Mouse (Mus musculus): ENCODE results near the gene Ptafr. TPM values are rescaled to one million over a fixed set of nuclear protein-coding genes. Genes with fewer than 3 reads are reported as not detected.
"Not testable (repeated sequence)": the region's sequence is repeated elsewhere in the genome, so short reads cannot be mapped to it uniquely, and the experiment has no call there.

Gene Ptafr
- polyA plus RNA-seq, 1 experiment, result 0.01 TPM

DNA sequence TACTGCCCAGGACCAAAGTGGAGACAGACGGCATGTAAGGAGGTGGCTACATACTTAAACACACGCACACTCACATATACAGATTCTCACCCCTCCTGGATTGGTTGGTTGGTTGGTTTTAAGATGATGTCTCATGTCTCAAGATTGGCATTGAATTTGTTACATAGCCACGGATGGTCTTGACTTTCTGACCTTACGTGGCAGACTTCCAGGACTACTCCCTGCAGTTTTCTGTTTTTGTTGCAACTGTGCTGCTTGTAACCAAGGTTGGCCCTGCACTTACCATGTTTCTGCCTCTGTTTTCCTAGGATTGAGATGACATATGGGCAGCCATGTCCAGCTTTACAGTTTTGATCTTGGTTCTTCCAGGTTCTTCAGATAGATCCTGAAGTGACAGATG lies 22.5 kb upstream of the Ptafr start:
- Histone ChIP-seq H3ac (ENCODE audit: control insufficient read depth, insufficient read length, low read depth) (no peak overlapping the region), H3K36me3 (ENCODE audit: control insufficient read depth, insufficient read depth) (peaks cover 89% of the 10 kb centered on the region), H3K79me2 (ENCODE audit: control insufficient read depth, insufficient read depth) (peaks cover 59% of the 10 kb centered on the region), H3K4me3 (ENCODE audit: insufficient read depth, poor library complexity, severe bottlenecking) (no peak overlapping the region), H3K27me3 (ENCODE audit: control insufficient read depth, insufficient read depth, insufficient read length) (no peaks in the 10 kb centered on the region), H3K79me3 (ENCODE audit: low read depth) (peaks cover 40% of the 10 kb centered on the region)
- no peak for TF ChIP-seq FOSL1 (IDR thresholded peaks at IDR 0.05; ENCODE audit: insufficient read depth, low read length, poor library complexity, severe bottlenecking)

DNA sequence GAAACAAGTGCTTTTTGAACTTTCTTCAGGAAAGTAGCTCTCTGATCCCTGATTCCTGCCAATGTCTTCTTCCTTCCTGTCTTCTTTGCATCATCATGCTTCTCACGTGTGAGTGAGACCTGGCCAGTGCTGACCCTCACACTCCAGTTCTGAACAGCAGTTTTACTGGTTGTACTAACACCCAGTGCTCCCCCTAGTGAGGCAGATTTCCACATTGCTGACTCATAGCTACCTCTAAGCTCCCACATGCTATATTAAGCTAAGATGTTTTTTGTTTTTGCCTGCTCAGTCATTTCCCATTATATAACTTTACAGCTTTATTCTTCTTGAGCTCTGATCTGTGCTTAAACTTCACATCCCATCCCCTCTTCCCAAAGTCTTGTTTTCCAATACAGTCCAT lies 21.1 kb upstream of the Ptafr start:
- peaks cover 46% of the 10 kb centered on the region for H3K79me2 ChIP-seq (ENCODE audit: control insufficient read depth, insufficient read depth)
- no peak for TF ChIP-seq MAX (IDR thresholded peaks at IDR 0.05)
- TF ChIP-seq MYOG (IDR thresholded peaks at IDR 0.05; ENCODE audit: control insufficient read depth, extremely low read depth, insufficient read length), result no peak
- no peak for TF ChIP-seq FOSL1 (IDR thresholded peaks at IDR 0.05; ENCODE audit: insufficient read depth, low read length, poor library complexity, severe bottlenecking)
- no peak for TF ChIP-seq USF1 (IDR thresholded peaks at IDR 0.05; ENCODE audit: low read depth)
- no peak for TF ChIP-seq MYOD1 (IDR thresholded peaks at IDR 0.05; ENCODE audit: control insufficient read depth, insufficient read length, low read depth)
- no peak overlapping the region for H3K4me3 ChIP-seq (ENCODE audit: insufficient read depth, poor library complexity, severe bottlenecking)
- no peak overlapping the region for H3ac ChIP-seq (ENCODE audit: control insufficient read depth, insufficient read length, low read depth)
- H3K79me3 ChIP-seq (ENCODE audit: low read depth), result peaks cover 27% of the 10 kb centered on the region
- peaks cover 94% of the 10 kb centered on the region for H3K36me3 ChIP-seq (ENCODE audit: control insufficient read depth, insufficient read depth)
- H3K27me3 ChIP-seq (ENCODE audit: control insufficient read depth, insufficient read depth, insufficient read length), result no peaks in the 10 kb centered on the region

DNA sequence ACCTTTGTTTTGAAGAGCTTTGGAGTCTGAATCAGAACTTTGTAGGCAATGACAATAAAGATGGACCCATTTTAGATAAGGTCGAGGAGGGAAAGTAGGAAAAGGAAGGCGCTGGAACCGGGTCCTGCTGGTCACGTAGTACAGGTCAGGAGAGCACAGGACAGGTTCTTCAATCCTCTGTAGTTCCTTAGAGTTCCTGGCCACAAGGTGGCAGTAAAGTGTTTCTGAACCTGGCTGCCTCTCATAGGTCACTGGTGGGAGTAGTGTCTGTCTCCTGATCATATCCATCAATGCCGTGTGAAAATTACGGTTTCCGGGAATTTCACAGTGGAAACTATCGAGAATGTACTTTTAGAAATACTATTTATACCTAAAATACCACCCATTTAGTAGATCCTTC lies 18.0 kb upstream of the Ptafr start:
- H3ac ChIP-seq (ENCODE audit: control insufficient read depth, insufficient read length, low read depth), result no peak overlapping the region
- peaks cover 97% of the 10 kb centered on the region for H3K36me3 ChIP-seq (ENCODE audit: control insufficient read depth, insufficient read depth)
- no peak overlapping the region for H3K4me3 ChIP-seq (ENCODE audit: insufficient read depth, poor library complexity, severe bottlenecking)
- TF ChIP-seq CTCF (IDR thresholded peaks at IDR 0.05; ENCODE audit: control insufficient read depth, insufficient read depth, insufficient read length), result peak; percentile 14
- no peak for TF ChIP-seq MAX (IDR thresholded peaks at IDR 0.05)
- H3K79me3 ChIP-seq (ENCODE audit: low read depth), result peaks cover 7% of the 10 kb centered on the region
- peaks cover 18% of the 10 kb centered on the region for H3K79me2 ChIP-seq (ENCODE audit: control insufficient read depth, insufficient read depth)
- no peaks in the 10 kb centered on the region for H3K27me3 ChIP-seq (ENCODE audit: control insufficient read depth, insufficient read depth, insufficient read length)

DNA sequence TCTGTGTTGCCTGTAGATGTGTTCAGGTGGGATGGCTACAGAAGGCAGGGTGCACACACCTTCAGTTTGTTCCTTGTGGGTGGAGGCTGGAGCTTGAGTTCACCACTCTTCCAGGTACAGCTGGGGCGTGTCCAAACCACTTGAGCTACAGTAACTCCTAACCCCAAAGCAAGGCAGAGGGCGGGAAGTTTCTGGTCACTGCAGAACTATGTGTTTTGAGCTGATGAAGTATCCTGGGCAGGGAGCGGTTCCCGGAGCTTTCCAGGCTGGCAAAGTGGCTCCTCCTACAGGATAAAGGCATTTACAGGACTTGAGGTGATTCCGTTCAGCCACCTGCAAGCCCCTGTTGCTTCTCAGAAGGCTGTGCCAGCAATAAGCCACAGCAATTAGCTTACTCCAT lies 9.6 kb upstream of the Ptafr start:
- no peaks in the 10 kb centered on the region for H3K27me3 ChIP-seq (ENCODE audit: control insufficient read depth, insufficient read depth, insufficient read length)
- no peaks in the 10 kb centered on the region for H3K79me3 ChIP-seq (ENCODE audit: low read depth)
- TF ChIP-seq MAX (IDR thresholded peaks at IDR 0.05), result no peak
- TF ChIP-seq CEBPB (IDR thresholded peaks at IDR 0.05; ENCODE audit: low read depth), result no peak
- no peaks in the 10 kb centered on the region for H3K79me2 ChIP-seq (ENCODE audit: control insufficient read depth, insufficient read depth)
- peaks cover 49% of the 10 kb centered on the region for H3K36me3 ChIP-seq (ENCODE audit: control insufficient read depth, insufficient read depth)
- H3ac ChIP-seq (ENCODE audit: control insufficient read depth, insufficient read length, low read depth), result no peak overlapping the region
- H3K4me3 ChIP-seq (ENCODE audit: insufficient read depth, poor library complexity, severe bottlenecking), result no peak overlapping the region

DNA sequence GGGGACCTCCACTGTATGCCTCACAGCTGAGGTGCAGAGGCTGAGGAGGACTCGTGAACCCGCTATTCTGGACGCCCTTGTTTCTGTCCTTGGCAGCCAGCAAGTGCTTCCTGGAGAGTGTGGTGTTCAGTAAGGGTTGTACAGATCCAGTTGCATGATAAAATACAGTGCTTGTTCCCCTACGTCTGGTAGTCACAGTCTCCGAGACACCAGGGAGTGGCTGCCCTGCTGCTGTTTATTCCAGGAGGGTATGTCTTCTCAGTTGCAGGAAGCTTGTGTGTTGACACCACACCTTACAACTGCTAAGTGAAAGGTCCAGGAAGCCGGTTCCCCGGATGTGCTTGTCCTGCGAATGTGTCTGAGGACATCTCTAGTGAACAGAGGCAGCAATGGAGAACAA lies 9.2 kb upstream of the Ptafr start:
- TF ChIP-seq MYOD1 (IDR thresholded peaks at IDR 0.05; ENCODE audit: control insufficient read depth, insufficient read length, low read depth), result no peak
- TF ChIP-seq USF1 (IDR thresholded peaks at IDR 0.05; ENCODE audit: low read depth), result no peak
- TF ChIP-seq FOSL1 (IDR thresholded peaks at IDR 0.05; ENCODE audit: insufficient read depth, low read length, poor library complexity, severe bottlenecking), result no peak
- no peak for TF ChIP-seq MAX (IDR thresholded peaks at IDR 0.05)
- no peak for TF ChIP-seq CTCF (IDR thresholded peaks at IDR 0.05; ENCODE audit: control insufficient read depth, insufficient read depth, insufficient read length)
- no peak for TF ChIP-seq MYOG (IDR thresholded peaks at IDR 0.05; ENCODE audit: control insufficient read depth, extremely low read depth, insufficient read length)
- TF ChIP-seq CEBPB (IDR thresholded peaks at IDR 0.05; ENCODE audit: low read depth), result no peak
- peaks cover 44% of the 10 kb centered on the region for H3K36me3 ChIP-seq (ENCODE audit: control insufficient read depth, insufficient read depth)

DNA sequence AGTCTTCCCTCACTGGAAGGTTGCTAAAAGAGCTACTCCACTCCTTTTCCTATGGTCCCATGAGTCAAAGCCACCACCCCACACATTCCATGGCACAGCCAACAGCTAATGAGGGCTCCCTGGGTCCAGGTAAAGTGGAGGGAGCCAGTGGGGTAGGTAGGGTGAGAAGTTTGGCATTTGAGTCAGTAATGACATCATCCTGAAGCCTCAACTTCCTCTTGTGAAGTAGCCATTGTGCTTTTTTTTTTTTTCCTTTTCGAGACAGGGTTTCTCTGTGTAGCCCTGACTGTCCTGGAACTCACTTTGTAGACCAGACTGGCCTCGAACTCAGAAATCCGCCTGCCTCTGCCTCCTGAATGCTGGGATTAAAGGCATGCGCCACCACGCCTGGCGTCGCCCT lies 8.3 kb upstream of the Ptafr start:
- not testable (repeated sequence) for H3ac ChIP-seq (ENCODE audit: control insufficient read depth, insufficient read length, low read depth); H3K27me3 ChIP-seq (ENCODE audit: control insufficient read depth, insufficient read depth, insufficient read length); H3K4me3 ChIP-seq (ENCODE audit: insufficient read depth, poor library complexity, severe bottlenecking); H3K79me2 ChIP-seq (ENCODE audit: control insufficient read depth, insufficient read depth); H3K79me3 ChIP-seq (ENCODE audit: low read depth)
- H3K36me3 ChIP-seq (ENCODE audit: control insufficient read depth, insufficient read depth), result peaks cover 37% of the 10 kb centered on the region

More for the DNA sequence above, 9.2 kb upstream of the Ptafr start:
- Histone ChIP-seq H3K27me3 (ENCODE audit: control insufficient read depth, insufficient read depth, insufficient read length) (no peaks in the 10 kb centered on the region), H3ac (ENCODE audit: control insufficient read depth, insufficient read length, low read depth) (no peak overlapping the region), H3K79me2 (ENCODE audit: control insufficient read depth, insufficient read depth) (no peaks in the 10 kb centered on the region), H3K79me3 (ENCODE audit: low read depth) (no peaks in the 10 kb centered on the region), H3K4me3 (ENCODE audit: insufficient read depth, poor library complexity, severe bottlenecking) (no peak overlapping the region)

DNA sequence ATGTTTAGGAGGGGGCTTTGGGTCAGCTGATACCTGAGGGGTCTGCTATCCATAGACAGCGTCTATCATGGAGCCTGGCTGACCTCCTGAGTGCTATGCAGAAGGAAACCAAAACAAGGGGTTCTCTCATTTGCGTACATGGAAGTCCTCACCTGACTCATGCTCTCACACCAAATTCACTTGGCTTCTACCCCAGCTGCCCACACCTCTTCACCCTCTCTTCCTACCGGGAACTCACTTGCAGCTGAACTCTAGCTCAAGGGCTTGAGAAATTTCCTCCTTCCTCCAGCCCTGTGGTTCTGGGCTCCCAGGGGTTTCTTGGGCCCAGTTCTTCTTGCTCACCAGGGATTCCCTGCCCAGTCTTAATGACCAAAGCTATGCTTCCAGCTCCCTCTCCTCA lies 606 bp upstream of the Ptafr start:
- no peak for TF ChIP-seq FOSL1 (IDR thresholded peaks at IDR 0.05; ENCODE audit: insufficient read depth, low read length, poor library complexity, severe bottlenecking)
- no peak for TF ChIP-seq MYOD1 (IDR thresholded peaks at IDR 0.05; ENCODE audit: control insufficient read depth, insufficient read length, low read depth)
- no peak for TF ChIP-seq CEBPB (IDR thresholded peaks at IDR 0.05; ENCODE audit: low read depth)
- no peak for TF ChIP-seq USF1 (IDR thresholded peaks at IDR 0.05; ENCODE audit: low read depth)
- TF ChIP-seq MYOG (IDR thresholded peaks at IDR 0.05; ENCODE audit: control insufficient read depth, extremely low read depth, insufficient read length), result no peak
- TF ChIP-seq CTCF (IDR thresholded peaks at IDR 0.05; ENCODE audit: control insufficient read depth, insufficient read depth, insufficient read length), result no peak
- no peak for TF ChIP-seq MAX (IDR thresholded peaks at IDR 0.05)
- no peaks in the 10 kb centered on the region for H3K79me2 ChIP-seq (ENCODE audit: control insufficient read depth, insufficient read depth)
- H3K36me3 ChIP-seq (ENCODE audit: control insufficient read depth, insufficient read depth), result no peaks in the 10 kb centered on the region
- H3K4me3 ChIP-seq (ENCODE audit: insufficient read depth, poor library complexity, severe bottlenecking), result no peak overlapping the region
- no peaks in the 10 kb centered on the region for H3K79me3 ChIP-seq (ENCODE audit: low read depth)
- no peak overlapping the region for H3ac ChIP-seq (ENCODE audit: control insufficient read depth, insufficient read length, low read depth)
- no peaks in the 10 kb centered on the region for H3K27me3 ChIP-seq (ENCODE audit: control insufficient read depth, insufficient read depth, insufficient read length)
